Comparison of ENCODE assay signal across 20 mouse cellular contexts in the genomic region with DNA sequence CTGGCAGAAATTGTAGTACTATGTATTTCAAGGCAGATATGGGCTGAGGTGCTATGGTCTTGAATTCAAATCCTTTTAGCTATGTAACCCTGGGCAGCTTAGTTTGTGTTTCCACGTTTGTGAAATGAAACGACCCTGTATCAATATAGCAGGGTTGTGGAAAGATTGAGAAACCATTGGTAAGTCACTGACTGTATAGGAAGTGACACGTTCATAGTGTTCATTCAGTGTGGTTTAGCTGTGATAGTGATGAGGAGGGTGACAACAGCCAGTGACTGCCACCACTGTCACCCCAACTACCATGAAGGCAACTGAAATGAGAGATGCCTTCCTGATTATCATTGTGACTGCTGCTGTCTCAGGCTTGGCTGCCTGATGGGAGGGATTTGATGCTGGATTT. TPM values are rescaled to one million over a fixed set of nuclear protein-coding genes. Genes with fewer than 3 reads are reported as not detected.
DNase-seq lines count a peak whose midpoint lies in the region; ATAC-seq lines count a peak whose summit lies in the region.
"Had no signal": no experiment of that assay in that cellular context is flagged by ENCODE, and none has a peak within 500 bp of the region (broad histone marks: within the 10 kb centered on the region; RNA-seq: fewer than 3 reads in every experiment).

No protein-coding gene starts in this region.

- H3K36me3 ChIP-seq in heart, embryonic 12.5 days, result peaks cover 36% of the 10 kb centered on the region
- H3K36me3 ChIP-seq: forebrain, embryonic 15.5 days had no signal

- H3K27me3 ChIP-seq in heart, embryonic 12.5 days (replicated peaks), result no peaks in the 10 kb centered on the region
- H3K27me3 ChIP-seq: forebrain, embryonic 13.5 days; forebrain, embryonic 15.5 days had no signal

- ATAC-seq in heart, embryonic 12.5 days (ENCODE audit: insufficient number of reproducible peaks, low FRiP score), result no peak
- 0 out of 2 replicates have a peak, but pooled peaks have one; percentile 39 for ATAC-seq in common myeloid progenitor, adult 5-6 weeks (replicated peaks; ENCODE audit: low read depth, poor library complexity, severe bottlenecking)
- ATAC-seq in megakaryocyte, adult 5-6 weeks (ENCODE audit: poor library complexity, severe bottlenecking), result peak; percentile 43; the same call in 1 of the 2 replicates
- ATAC-seq in monocyte, adult 5-6 weeks (replicated peaks; ENCODE audit: insufficient number of reproducible peaks, low FRiP score, low TSS enrichment, poor library complexity, severe bottlenecking), result 0 out of 2 replicates have a peak, but pooled peaks have one; percentile 25
- ATAC-seq: forebrain, embryonic 13.5 days; forebrain, embryonic 15.5 days; forebrain, postnatal 0 days had no signal

- peak; percentile 46 for DNase-seq in heart, adult 11 months
- no peak for DNase-seq in left cerebral cortex, adult 11 months (ENCODE audit: low spot score)
- DNase-seq in lung, postnatal 25 days (ENCODE audit: low spot score), result no peak
- DNase-seq in urinary bladder, postnatal 4 days (ENCODE audit: low spot score in 2 of 2), result no peak
- DNase-seq: adrenal gland, adult 2 months; adrenal gland, postnatal 10 days; adrenal gland, postnatal 25 days; cerebellum, adult 11 months; cerebellum, adult 8-10 months; cerebellum, postnatal 14 days; cerebellum, postnatal 36 days; forebrain, postnatal 0 days had no signal

- no peak overlapping the region for H3K4me2 ChIP-seq in heart, embryonic 12.5 days
- H3K4me2 ChIP-seq: embryonic facial prominence, embryonic 12.5 days; forebrain, embryonic 13.5 days; forebrain, embryonic 15.5 days had no signal

- H3K4me3 ChIP-seq in heart, embryonic 12.5 days, result no peak overlapping the region
- H3K4me3 ChIP-seq: embryonic facial prominence, embryonic 10.5 days; embryonic facial prominence, embryonic 12.5 days; forebrain, embryonic 13.5 days; forebrain, embryonic 15.5 days had no signal

- H3K4me1 ChIP-seq in heart, embryonic 12.5 days (replicated peaks), result peaks cover 35% of the 10 kb centered on the region
- H3K4me1 ChIP-seq: embryonic facial prominence, embryonic 12.5 days; forebrain, embryonic 13.5 days; forebrain, embryonic 15.5 days had no signal

- no peak overlapping the region for H3K9ac ChIP-seq in heart, embryonic 12.5 days
- H3K9ac ChIP-seq: embryonic facial prominence, embryonic 12.5 days; forebrain, embryonic 13.5 days; forebrain, embryonic 15.5 days; forebrain, postnatal 0 days had no signal

- WGBS in heart, embryonic 12.5 days, result 62% methylated on average over 3 of the region's 3 CpGs

- no peak overlapping the region for H3K27ac ChIP-seq in heart, embryonic 12.5 days (ENCODE audit: poor library complexity, severe bottlenecking)
- H3K27ac ChIP-seq: embryonic facial prominence, embryonic 10.5 days; embryonic facial prominence, embryonic 12.5 days; forebrain, embryonic 13.5 days; forebrain, embryonic 15.5 days had no signal

- H3K9me3 ChIP-seq in heart, embryonic 12.5 days (replicated peaks), result no peaks in the 10 kb centered on the region
- H3K9me3 ChIP-seq: embryonic facial prominence, embryonic 10.5 days; embryonic facial prominence, embryonic 12.5 days; forebrain, embryonic 13.5 days; forebrain, embryonic 15.5 days had no signal

RNA-seq across cellular contexts. Expression of gene Tmem164, which starts 13.7 kb away (rescaled TPM):
- 73.7 and 75.2 TPM in 2 replicates for polyA plus RNA-seq in heart, embryonic 12.5 days (2016; fragmentation: Nextera tagmentation; extraction: Ambion mirVana)
- 40.6 and 45.8 TPM in 2 replicates for total RNA-seq in common myeloid progenitor, adult 5-6 weeks (2017)
- total RNA-seq in megakaryocyte, adult 5-6 weeks (2015), result 36.5 and 41.4 TPM in 2 replicates
- 56.6 and 62.1 TPM in 2 replicates for total RNA-seq in megakaryocyte, adult 5-6 weeks (2017)
- total RNA-seq in monocyte, adult 5-6 weeks (2017), result 95.5 to 97.1 TPM (median 95.8 TPM) in 3 replicates
